Mouse (Mus musculus) erythroblast, embryonic 14.5 days (primary cell): ENCODE measurements at regions not wholly inside any gene's neighbourhood (a gene's known extent, or its start where the extent isn't known, plus 50 kb on each side); places are given as distances from the start of the nearest gene placed in this dataset.
"Not testable (repeated sequence)": the region's sequence is repeated elsewhere in the genome, so short reads cannot be mapped to it uniquely, and the experiment has no call there.

Experiments used
- H3K27me3 ChIP-seq: 2 replicates; pipeline ENCODE4 v1.6.1; 2012; ENCODE audit warnings: inconsistent platforms; ENCODE audit not compliant: control insufficient read depth
- H3K36me3 ChIP-seq: 2 replicates; pipeline ENCODE4 v1.6.1; 2012; ENCODE audit warnings: mild to moderate bottlenecking, inconsistent platforms; ENCODE audit not compliant: control insufficient read depth
- H3K4me1 ChIP-seq: 2 replicates; pipeline ENCODE4 v1.6.1; 2012; ENCODE audit warnings: inconsistent platforms; ENCODE audit not compliant: control insufficient read depth
- H3K4me3 ChIP-seq: replicated peaks from 2 replicates; pipeline ENCODE3; 2012; ENCODE audit warnings: moderate library complexity, mild to moderate bottlenecking, inconsistent platforms
- H3K9me3 ChIP-seq: 2 replicates; pipeline ENCODE4 v1.6.1; 2012; ENCODE audit warnings: low read length, inconsistent platforms, mixed read lengths; ENCODE audit not compliant: control insufficient read depth
- GATA1 ChIP-seq: IDR thresholded peaks from 2 replicates; pipeline ENCODE4 v1.6.1; 2012; ENCODE audit warnings: low read length, inconsistent platforms, mixed read lengths
- TAL1 ChIP-seq: IDR thresholded peaks from 3 replicates; pipeline ENCODE4 v1.6.1; 2012; ENCODE audit warnings: low read length, inconsistent platforms, mixed read lengths

GRCm38 (mm10) chr14:53830717-53831116 lies 423.2 kb downstream of the Dad1 start:
- Histone ChIP-seq H3K27me3 (no peaks in the 10 kb centered on the region), H3K9me3 (no peaks in the 10 kb centered on the region), H3K4me3 (no peak overlapping the region), H3K4me1 (no peaks in the 10 kb centered on the region), H3K36me3 (no peaks in the 10 kb centered on the region)
- TF ChIP-seq GATA1 (no peak), TAL1 (no peak)

- no peaks in the 10 kb centered on the region for H3K4me1 ChIP-seq
- no peaks in the 10 kb centered on the region for H3K27me3 ChIP-seq
These were observed 427.1 kb downstream of the Dad1 start for GRCm38 (mm10) chr14:53826782-53827181.

GRCm38 (mm10) chr14:53806231-53806630 lies 447.7 kb downstream of the Dad1 start:
- no peak overlapping the region for H3K4me3 ChIP-seq
- H3K27me3 ChIP-seq = no peaks in the 10 kb centered on the region
- no peak for TF ChIP-seq TAL1
- no peak for TF ChIP-seq GATA1
- peaks cover 7% of the 10 kb centered on the region for H3K4me1 ChIP-seq
- H3K9me3 ChIP-seq = no peaks in the 10 kb centered on the region
- H3K36me3 ChIP-seq = no peaks in the 10 kb centered on the region

More at GRCm38 (mm10) chr14:53826782-53827181, 427.1 kb downstream of the Dad1 start:
- Histone ChIP-seq H3K36me3 (no peaks in the 10 kb centered on the region), H3K4me3 (no peak overlapping the region), H3K9me3 (no peaks in the 10 kb centered on the region)
- no peak for TF ChIP-seq GATA1
- TF ChIP-seq TAL1 = no peak

- peaks cover 14% of the 10 kb centered on the region for H3K4me1 ChIP-seq
- no peaks in the 10 kb centered on the region for H3K9me3 ChIP-seq
- no peak for TF ChIP-seq GATA1
- TF ChIP-seq TAL1 = no peak
- H3K4me3 ChIP-seq = no peak overlapping the region
- no peaks in the 10 kb centered on the region for H3K27me3 ChIP-seq
- no peaks in the 10 kb centered on the region for H3K36me3 ChIP-seq
These were observed 449.9 kb downstream of the Dad1 start for GRCm38 (mm10) chr14:53803698-53804620.

GRCm38 (mm10) chr14:53802547-53802946 lies 451.4 kb downstream of the Dad1 start:
- TF ChIP-seq TAL1 (no peak), GATA1 (no peak)
- no peak overlapping the region for H3K4me3 ChIP-seq
- no peaks in the 10 kb centered on the region for H3K36me3 ChIP-seq
- H3K27me3 ChIP-seq = no peaks in the 10 kb centered on the region
- H3K4me1 ChIP-seq = peaks cover 16% of the 10 kb centered on the region
- no peaks in the 10 kb centered on the region for H3K9me3 ChIP-seq

GRCm38 (mm10) chr14:53800508-53801136 lies 453.3 kb downstream of the Dad1 start:
- Histone ChIP-seq H3K36me3 (no peaks in the 10 kb centered on the region), H3K4me1 (peaks cover 24% of the 10 kb centered on the region), H3K27me3 (no peaks in the 10 kb centered on the region)

GRCm38 (mm10) chr14:53795160-53795559 lies 458.7 kb downstream of the Dad1 start:
- Histone ChIP-seq H3K4me1 (peaks cover 30% of the 10 kb centered on the region), H3K4me3 (peak overlapping the region; percentile 33)
- H3K9me3 ChIP-seq, H3K36me3 ChIP-seq, H3K27me3 ChIP-seq: not testable (repeated sequence)

More at GRCm38 (mm10) chr14:53800508-53801136, 453.3 kb downstream of the Dad1 start:
- no peak for TF ChIP-seq TAL1
- no peak for TF ChIP-seq GATA1
- no peaks in the 10 kb centered on the region for H3K9me3 ChIP-seq
- H3K4me3 ChIP-seq = no peak overlapping the region

GRCm38 (mm10) chr14:53794527-53794926 lies 459.4 kb downstream of the Dad1 start:
- Histone ChIP-seq H3K9me3 (no peaks in the 10 kb centered on the region), H3K36me3 (no peaks in the 10 kb centered on the region), H3K4me3 (no peak overlapping the region), H3K27me3 (no peaks in the 10 kb centered on the region), H3K4me1 (peaks cover 30% of the 10 kb centered on the region)
- TF ChIP-seq TAL1 = no peak
- no peak for TF ChIP-seq GATA1

- H3K4me1 ChIP-seq = peaks cover 27% of the 10 kb centered on the region
- not testable (repeated sequence) for H3K36me3 ChIP-seq, H3K4me3 ChIP-seq, H3K27me3 ChIP-seq, H3K9me3 ChIP-seq
These were observed 461.5 kb downstream of the Dad1 start for GRCm38 (mm10) chr14:53792432-53792831.

DNA sequence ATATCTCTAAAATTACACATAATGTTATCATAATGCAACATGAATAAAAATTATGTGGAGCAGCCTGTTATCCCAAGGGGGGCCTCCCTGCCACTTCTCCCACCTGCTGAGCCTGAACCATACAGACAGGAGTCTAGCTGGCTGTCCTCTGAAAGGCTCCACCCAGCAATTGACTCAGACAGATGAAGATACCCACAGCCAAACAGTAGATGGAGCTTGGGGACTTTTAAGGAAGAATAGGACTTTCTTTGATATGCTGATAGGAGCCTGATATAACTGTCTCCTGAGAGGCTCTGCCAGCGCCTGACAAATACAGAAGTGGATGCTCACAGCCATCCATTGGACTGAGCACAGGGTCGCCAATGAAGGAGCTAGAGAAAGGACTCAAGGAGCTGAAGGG lies 468.4 kb downstream of the Dad1 start:
- not testable (repeated sequence) for H3K4me1 ChIP-seq, H3K4me3 ChIP-seq, H3K27me3 ChIP-seq, H3K36me3 ChIP-seq, H3K9me3 ChIP-seq
